Mouse (Mus musculus): ENCODE results near the gene St3gal3. TPM values are rescaled to one million over a fixed set of nuclear protein-coding genes. Genes with fewer than 3 reads are reported as not detected.

The St3gal3 gene
- polyA plus RNA-seq, 1 experiment, result 8.1 TPM

GRCm38 (mm10) chr4:118078576-118078975, 56.1 kb downstream of the St3gal3 start:
- no peak for TF ChIP-seq POLR2A (IDR thresholded peaks at IDR 0.05; ENCODE audit: low read depth, low read length)
- no peak for TF ChIP-seq CTCF (IDR thresholded peaks at IDR 0.05; ENCODE audit: extremely low read depth, insufficient read length, insufficient replicate concordance, low read depth, low read length)
- no peak overlapping the region for H3K27ac ChIP-seq (ENCODE audit: insufficient read depth, low read depth, low read length)
- no peaks in the 10 kb centered on the region for H3K27me3 ChIP-seq (ENCODE audit: control insufficient read depth, insufficient read depth, low read length)
- H3K4me3 ChIP-seq (ENCODE audit: low read depth, low read length), result no peak overlapping the region
- 92% methylated on average over 9 of the region's 9 CpGs for WGBS
- peaks cover 2% of the 10 kb centered on the region; the same call in 1 of the 2 replicates for H3K4me1 ChIP-seq (ENCODE audit: control insufficient read depth, insufficient read depth, insufficient read length, low read length)
- no peaks in the 10 kb centered on the region; the same call in 1 of the 2 replicates for H3K36me3 ChIP-seq (ENCODE audit: control insufficient read depth, insufficient read depth, low read length)

- H3K27ac ChIP-seq (ENCODE audit: insufficient read depth, low read depth, low read length), result no peak overlapping the region
- H3K4me3 ChIP-seq (ENCODE audit: low read depth, low read length), result no peak overlapping the region
- H3K27me3 ChIP-seq (ENCODE audit: control insufficient read depth, insufficient read depth, low read length), result no peaks in the 10 kb centered on the region
- no peak for TF ChIP-seq CTCF (IDR thresholded peaks at IDR 0.05; ENCODE audit: extremely low read depth, insufficient read length, insufficient replicate concordance, low read depth, low read length)
- no peak for TF ChIP-seq POLR2A (IDR thresholded peaks at IDR 0.05; ENCODE audit: low read depth, low read length)
- 87% methylated on average over 12 of the region's 12 CpGs for WGBS
- H3K4me1 ChIP-seq (ENCODE audit: control insufficient read depth, insufficient read depth, insufficient read length, low read length), result no peaks in the 10 kb centered on the region
- no peaks in the 10 kb centered on the region; the same call in 1 of the 2 replicates for H3K36me3 ChIP-seq (ENCODE audit: control insufficient read depth, insufficient read depth, low read length)
Observed at GRCm38 (mm10) chr4:118077293-118077752, 57.4 kb downstream of the St3gal3 start.

- no peak overlapping the region for H3K27ac ChIP-seq (ENCODE audit: insufficient read depth, low read depth, low read length)
- 92% methylated on average over 1 of the region's 1 CpGs for WGBS
- H3K27me3 ChIP-seq (ENCODE audit: control insufficient read depth, insufficient read depth, low read length), result no peaks in the 10 kb centered on the region
- H3K4me3 ChIP-seq (ENCODE audit: low read depth, low read length), result no peak overlapping the region
- TF ChIP-seq CTCF (IDR thresholded peaks at IDR 0.05; ENCODE audit: extremely low read depth, insufficient read length, insufficient replicate concordance, low read depth, low read length) (no peak), POLR2A (IDR thresholded peaks at IDR 0.05; ENCODE audit: low read depth, low read length) (no peak)
- H3K36me3 ChIP-seq (ENCODE audit: control insufficient read depth, insufficient read depth, low read length), result no peaks in the 10 kb centered on the region; the same call in 1 of the 2 replicates
- H3K4me1 ChIP-seq (ENCODE audit: control insufficient read depth, insufficient read depth, insufficient read length, low read length), result no peaks in the 10 kb centered on the region
Observed at GRCm38 (mm10) chr4:118076648-118077047, 58.1 kb downstream of the St3gal3 start.

GRCm38 (mm10) chr4:118075343-118075742, 59.4 kb downstream of the St3gal3 start:
- Histone ChIP-seq H3K4me1 (ENCODE audit: control insufficient read depth, insufficient read depth, insufficient read length, low read length) (no peaks in the 10 kb centered on the region), H3K27me3 (ENCODE audit: control insufficient read depth, insufficient read depth, low read length) (no peaks in the 10 kb centered on the region), H3K36me3 (ENCODE audit: control insufficient read depth, insufficient read depth, low read length) (no peaks in the 10 kb centered on the region; the same call in 1 of the 2 replicates), H3K4me3 (ENCODE audit: low read depth, low read length) (no peak overlapping the region), H3K27ac (ENCODE audit: insufficient read depth, low read depth, low read length) (no peak overlapping the region)
- 94% methylated on average over 9 of the region's 9 CpGs for WGBS
- TF ChIP-seq CTCF (IDR thresholded peaks at IDR 0.05; ENCODE audit: extremely low read depth, insufficient read length, insufficient replicate concordance, low read depth, low read length), result no peak
- TF ChIP-seq POLR2A (IDR thresholded peaks at IDR 0.05; ENCODE audit: low read depth, low read length), result no peak

- H3K27me3 ChIP-seq (ENCODE audit: control insufficient read depth, insufficient read depth, low read length), result no peaks in the 10 kb centered on the region
- no peaks in the 10 kb centered on the region; the same call in 1 of the 2 replicates for H3K36me3 ChIP-seq (ENCODE audit: control insufficient read depth, insufficient read depth, low read length)
- H3K4me1 ChIP-seq (ENCODE audit: control insufficient read depth, insufficient read depth, insufficient read length, low read length), result no peaks in the 10 kb centered on the region
- H3K4me3 ChIP-seq (ENCODE audit: low read depth, low read length), result no peak overlapping the region
- WGBS, result 78% methylated on average over 4 of the region's 4 CpGs
- TF ChIP-seq CTCF (IDR thresholded peaks at IDR 0.05; ENCODE audit: extremely low read depth, insufficient read length, insufficient replicate concordance, low read depth, low read length) (peak; percentile 14; the same call in 1 of the 2 replicates), POLR2A (IDR thresholded peaks at IDR 0.05; ENCODE audit: low read depth, low read length) (no peak)
- H3K27ac ChIP-seq (ENCODE audit: insufficient read depth, low read depth, low read length), result no peak overlapping the region
Observed at GRCm38 (mm10) chr4:118074236-118074635, 60.5 kb downstream of the St3gal3 start.

GRCm38 (mm10) chr4:118073128-118073527, 61.6 kb downstream of the St3gal3 start:
- TF ChIP-seq POLR2A (IDR thresholded peaks at IDR 0.05; ENCODE audit: low read depth, low read length) (no peak), CTCF (IDR thresholded peaks at IDR 0.05; ENCODE audit: extremely low read depth, insufficient read length, insufficient replicate concordance, low read depth, low read length) (no peak)
- WGBS, result 89% methylated on average over 6 of the region's 6 CpGs

GRCm38 (mm10) chr4:118071891-118072290, 62.8 kb downstream of the St3gal3 start:
- H3K36me3 ChIP-seq (ENCODE audit: control insufficient read depth, insufficient read depth, low read length), result no peaks in the 10 kb centered on the region; the same call in 1 of the 2 replicates
- no peak overlapping the region for H3K27ac ChIP-seq (ENCODE audit: insufficient read depth, low read depth, low read length)
- no peak overlapping the region for H3K4me3 ChIP-seq (ENCODE audit: low read depth, low read length)
- no peak for TF ChIP-seq POLR2A (IDR thresholded peaks at IDR 0.05; ENCODE audit: low read depth, low read length)
- 86% methylated on average over 7 of the region's 7 CpGs for WGBS
- no peaks in the 10 kb centered on the region for H3K27me3 ChIP-seq (ENCODE audit: control insufficient read depth, insufficient read depth, low read length)
- H3K4me1 ChIP-seq (ENCODE audit: control insufficient read depth, insufficient read depth, insufficient read length, low read length), result no peaks in the 10 kb centered on the region

More at GRCm38 (mm10) chr4:118073128-118073527, 61.6 kb downstream of the St3gal3 start:
- Histone ChIP-seq H3K36me3 (ENCODE audit: control insufficient read depth, insufficient read depth, low read length) (no peaks in the 10 kb centered on the region; the same call in 1 of the 2 replicates), H3K27me3 (ENCODE audit: control insufficient read depth, insufficient read depth, low read length) (no peaks in the 10 kb centered on the region), H3K4me3 (ENCODE audit: low read depth, low read length) (no peak overlapping the region), H3K4me1 (ENCODE audit: control insufficient read depth, insufficient read depth, insufficient read length, low read length) (no peaks in the 10 kb centered on the region), H3K27ac (ENCODE audit: insufficient read depth, low read depth, low read length) (no peak overlapping the region)
